Mouse (Mus musculus) brain, embryonic 14.5 days (tissue): ENCODE results near the gene Vps37b. TPM values are rescaled to one million over a fixed set of nuclear protein-coding genes. Genes with fewer than 3 reads are reported as not detected.
A peak's percentile ranks its signal among the peaks of the same experiment; 100 is the strongest.

Experiments
- DNase-seq: peaks from one replicate; pipeline ENCODE4 v3.0.0-alpha.2; 2011; ENCODE audit warnings: low read depth
- CTCF ChIP-seq: fragments of 200-500 bp; IDR thresholded peaks from 2 replicates; pipeline ENCODE4 v1.5.1; 2012; ENCODE audit warnings: inconsistent platforms, mild to moderate bottlenecking, moderate library complexity, borderline replicate concordance; ENCODE audit not compliant: insufficient read depth, insufficient read length; ENCODE audit errors: extremely low read depth
- POLR2A ChIP-seq: fragments of 200-500 bp; IDR thresholded peaks from 2 replicates; pipeline ENCODE4 v1.6.1; 2012; ENCODE audit warnings: mild to moderate bottlenecking, inconsistent platforms, borderline replicate concordance; ENCODE audit not compliant: poor library complexity, insufficient read depth, insufficient read length, severe bottlenecking; ENCODE audit errors: extremely low read depth
- polyA plus RNA-seq: library from polyadenylated mRNA; depleted of rRNA; stranded (reverse); fragments of >200 nt; gene quantifications from 2 replicates; pipeline ENCODE4 v1.2.3, GENCODE M21; 2012

Gene Vps37b
- polyA plus RNA-seq, 1 experiment, result 79.9 TPM

DNA sequence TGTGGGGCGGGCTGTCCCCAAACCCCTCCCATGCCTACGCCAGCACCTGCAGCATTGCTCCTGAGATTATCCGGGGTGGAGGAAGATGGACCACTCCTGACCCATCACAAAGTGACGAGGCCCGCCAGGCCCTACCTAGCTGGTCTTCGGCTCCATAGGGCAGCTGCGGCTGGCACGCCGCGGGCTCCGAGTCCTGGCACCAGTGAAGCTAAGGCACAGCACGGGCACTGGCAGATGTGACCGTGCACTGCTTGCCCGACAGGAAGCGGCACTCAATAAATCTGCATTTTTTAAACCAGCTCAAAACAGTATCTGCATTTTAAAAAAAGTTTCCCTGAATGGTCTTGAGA lies 26.9 kb downstream of the Vps37b start:
- TF ChIP-seq CTCF, result no peak
- TF ChIP-seq POLR2A, result no peak
- no peak for DNase-seq

DNA sequence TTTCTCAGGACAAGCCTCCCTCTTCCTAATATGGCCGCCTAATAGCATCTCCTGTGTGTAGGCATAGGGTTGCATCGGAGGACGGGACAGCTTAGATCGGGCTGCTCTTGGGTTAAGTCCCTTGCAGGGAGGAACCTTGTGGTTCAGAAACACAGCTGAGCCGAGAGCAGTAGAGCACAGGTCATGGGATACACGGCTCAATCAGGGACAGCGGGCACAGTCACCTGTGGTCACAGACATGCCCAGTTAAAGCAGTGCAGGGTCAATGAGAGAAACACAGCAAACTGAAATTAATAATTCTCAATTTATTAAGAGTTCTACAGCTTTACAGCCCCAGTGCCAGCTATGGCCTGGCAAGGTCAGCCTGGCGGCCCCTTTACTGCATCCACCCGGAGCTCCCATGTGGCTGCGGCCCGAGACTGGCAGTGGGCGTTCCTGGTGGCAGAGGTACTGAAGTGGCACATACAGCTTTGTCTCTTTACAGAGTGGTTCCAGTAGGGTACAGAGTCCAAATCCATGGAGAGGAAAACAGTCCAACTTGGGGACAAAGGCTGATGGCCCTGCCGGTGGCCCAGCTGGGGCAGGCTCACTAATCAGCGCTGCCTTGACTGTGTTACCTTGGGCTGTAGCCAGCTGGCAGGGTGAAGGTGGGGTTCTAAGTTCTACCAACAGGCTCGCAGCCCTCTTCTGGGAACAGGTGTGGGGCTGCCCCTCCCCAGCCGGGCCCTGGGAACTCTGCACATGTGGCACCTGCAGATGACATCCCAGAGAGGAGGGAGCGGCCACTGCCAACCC lies 27.5 kb downstream of the Vps37b start:
- no peak for TF ChIP-seq POLR2A
- no peak for TF ChIP-seq CTCF
- DNase-seq, result peak; percentile 69

DNA sequence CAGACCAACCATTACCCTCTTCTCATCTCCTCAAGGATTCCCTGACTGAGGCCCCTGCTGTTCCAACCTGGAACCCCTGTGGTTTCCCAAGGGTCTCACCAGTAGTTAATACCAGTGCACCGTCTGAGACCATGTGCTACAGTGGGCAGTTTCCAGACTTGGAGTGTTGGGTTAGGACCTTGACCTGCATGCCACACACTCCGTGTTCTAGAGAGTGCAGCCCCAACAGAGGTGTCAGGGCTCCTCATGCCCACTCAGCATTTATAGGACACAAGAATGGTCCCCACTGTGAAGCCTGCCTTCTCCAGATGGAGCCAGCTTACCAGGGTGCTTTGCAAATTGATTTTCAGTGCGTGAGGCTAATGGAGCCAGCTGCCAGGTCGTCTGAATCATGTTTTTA lies 28.7 kb downstream of the Vps37b start:
- TF ChIP-seq POLR2A (no peak), CTCF (no peak)
- DNase-seq, result no peak

DNA sequence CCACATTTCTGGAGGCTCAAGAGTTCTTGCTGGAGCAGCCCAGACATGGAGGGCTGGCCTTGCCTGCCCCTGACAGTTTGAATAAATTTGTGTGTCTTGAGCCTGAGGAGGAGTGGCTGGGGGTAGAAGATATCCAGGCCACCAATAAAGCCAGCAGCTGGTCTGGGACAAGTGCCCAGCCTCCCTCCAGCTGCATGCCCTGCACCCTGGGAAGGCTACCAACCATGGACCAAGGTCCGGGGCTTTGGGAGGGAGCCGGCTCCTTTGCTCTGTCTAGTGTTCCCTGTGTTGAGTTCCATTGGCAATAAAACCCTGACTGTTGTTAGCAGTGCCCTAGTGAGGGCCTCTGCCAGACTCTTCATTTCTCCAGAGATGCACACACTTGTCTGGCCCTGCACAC lies 29.2 kb downstream of the Vps37b start:
- no peak for DNase-seq
- no peak for TF ChIP-seq CTCF
- no peak for TF ChIP-seq POLR2A

DNA sequence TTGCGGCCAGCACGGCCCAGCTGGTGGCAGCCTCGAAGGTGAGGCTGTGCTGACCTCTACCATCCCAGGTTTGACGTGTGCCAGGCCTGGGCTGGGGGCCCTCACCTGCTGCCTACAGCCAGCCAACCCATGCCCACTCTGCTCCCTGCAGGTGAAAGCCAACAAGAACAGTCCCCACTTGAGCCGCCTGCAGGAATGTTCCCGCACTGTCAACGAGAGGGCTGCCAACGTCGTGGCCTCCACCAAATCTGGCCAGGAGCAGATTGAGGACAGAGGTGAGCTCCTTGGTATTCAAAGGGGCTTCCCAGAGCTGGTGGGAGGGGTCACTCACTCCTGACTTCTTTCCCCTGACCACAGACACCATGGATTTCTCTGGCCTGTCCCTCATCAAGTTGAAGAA lies 30.8 kb downstream of the Vps37b start:
- TF ChIP-seq CTCF (no peak), POLR2A (no peak)
- no peak for DNase-seq

DNA sequence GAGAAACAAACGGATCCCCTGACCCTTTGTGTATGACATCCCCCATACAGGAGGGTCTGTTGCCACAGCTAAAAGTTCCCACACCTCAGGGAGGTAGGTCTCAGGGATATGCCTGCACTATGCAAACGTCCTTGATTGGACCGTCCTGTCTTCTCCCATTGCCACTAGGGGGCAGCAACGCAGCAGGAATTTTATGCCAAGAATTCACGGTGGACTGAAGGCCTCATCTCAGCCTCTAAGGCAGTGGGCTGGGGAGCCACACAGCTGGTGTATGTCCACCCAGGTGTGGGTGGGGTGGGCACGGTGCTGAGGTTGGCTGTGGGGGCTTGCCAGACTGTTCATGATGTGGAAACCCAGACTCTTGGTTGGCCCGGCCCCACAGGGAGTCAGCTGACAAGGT lies 31.2 kb downstream of the Vps37b start:
- TF ChIP-seq POLR2A (no peak), CTCF (peak; percentile 97)
- peak; percentile 92 for DNase-seq

DNA sequence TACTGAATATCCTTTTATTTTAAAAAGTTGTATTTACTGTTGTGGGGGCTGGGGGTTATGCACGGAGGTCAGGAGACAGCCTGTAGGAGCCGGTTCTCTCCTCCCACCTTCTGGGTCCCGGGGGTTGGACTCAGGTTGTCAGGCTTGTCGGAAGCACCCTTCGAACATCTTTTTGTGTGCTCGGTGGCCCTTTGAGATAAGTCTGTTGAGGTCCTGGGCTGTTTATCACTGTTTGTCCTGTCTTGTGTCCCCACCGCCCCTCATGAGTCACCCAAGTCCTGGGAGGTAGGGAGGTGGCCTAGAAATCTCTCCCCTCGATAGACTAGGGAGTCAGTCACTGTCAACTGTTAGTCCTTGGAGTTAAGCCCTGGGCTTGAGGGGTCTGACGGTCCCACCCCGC lies 33.7 kb downstream of the Vps37b start:
- no peak for DNase-seq

DNA sequence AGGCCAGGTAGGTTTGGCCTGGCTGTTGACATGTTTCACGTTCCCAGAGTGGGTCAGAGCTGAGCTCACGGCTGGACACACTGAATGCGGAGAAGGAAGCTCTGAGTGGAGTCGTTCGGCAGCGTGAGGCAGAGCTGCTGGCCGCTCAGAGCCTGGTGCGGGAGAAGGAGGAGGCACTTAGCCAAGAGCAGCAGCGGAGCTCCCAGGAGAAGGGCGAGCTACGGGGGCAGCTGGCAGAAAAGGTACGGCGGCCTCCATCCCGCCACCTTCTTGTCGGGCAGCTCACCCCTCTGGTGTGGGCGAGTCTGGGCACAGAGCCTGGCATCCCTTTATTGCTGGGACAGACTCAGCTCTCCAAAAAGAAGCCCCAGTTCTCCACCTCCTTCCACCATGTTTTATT lies 34.3 kb downstream of the Vps37b start:
- TF ChIP-seq CTCF (no peak), POLR2A (no peak)

More for the DNA sequence above, 33.7 kb downstream of the Vps37b start:
- TF ChIP-seq POLR2A (no peak), CTCF (no peak)

DNA sequence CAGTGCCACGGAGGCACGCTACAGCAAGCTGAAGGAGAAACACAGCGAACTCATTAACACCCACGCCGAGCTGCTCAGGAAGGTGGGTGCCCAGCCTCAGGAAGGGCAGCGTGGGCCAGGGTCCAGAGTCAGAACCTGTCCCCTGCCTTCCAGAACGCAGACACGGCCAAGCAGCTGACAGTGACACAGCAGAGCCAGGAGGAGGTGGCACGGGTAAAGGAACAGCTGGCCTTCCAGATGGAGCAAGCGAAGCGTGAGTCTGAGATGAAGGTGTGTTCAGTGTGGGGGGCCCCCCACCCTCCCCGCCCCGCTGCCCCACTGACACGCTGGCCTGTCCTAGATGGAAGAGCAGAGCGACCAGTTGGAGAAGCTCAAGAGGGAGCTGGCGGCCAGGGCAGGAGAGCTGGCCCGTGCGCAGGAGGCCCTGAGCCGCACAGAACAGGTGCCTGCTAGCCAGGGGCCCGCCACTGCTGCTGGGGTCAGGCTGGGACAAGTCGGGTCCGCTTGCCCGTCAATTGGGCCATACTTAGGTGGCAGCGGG lies 34.8 kb downstream of the Vps37b start:
- TF ChIP-seq CTCF, result no peak
- no peak for TF ChIP-seq POLR2A
- DNase-seq, result peak; percentile 71

More for the DNA sequence above, 34.3 kb downstream of the Vps37b start:
- peak; percentile 74 for DNase-seq

DNA sequence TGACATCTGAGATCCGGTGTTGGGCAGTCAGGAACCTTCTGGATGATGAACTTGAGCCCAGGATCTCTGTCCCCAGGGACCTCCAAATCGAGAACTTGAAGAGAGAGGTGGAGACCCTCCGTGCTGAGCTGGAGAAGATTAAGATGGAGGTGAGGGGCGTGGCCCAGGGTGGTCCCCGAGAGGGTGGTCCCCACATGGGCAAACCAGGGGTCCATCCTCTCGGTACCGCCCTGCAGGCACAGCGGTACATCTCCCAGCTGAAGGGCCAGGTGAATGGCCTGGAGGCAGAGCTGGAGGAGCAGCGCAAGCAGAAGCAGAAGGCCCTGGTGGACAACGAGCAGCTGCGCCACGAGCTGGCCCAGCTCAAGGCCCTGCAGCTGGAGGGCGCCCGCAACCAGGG lies 35.4 kb downstream of the Vps37b start:
- no peak for DNase-seq
- no peak for TF ChIP-seq CTCF
- TF ChIP-seq POLR2A, result no peak

DNA sequence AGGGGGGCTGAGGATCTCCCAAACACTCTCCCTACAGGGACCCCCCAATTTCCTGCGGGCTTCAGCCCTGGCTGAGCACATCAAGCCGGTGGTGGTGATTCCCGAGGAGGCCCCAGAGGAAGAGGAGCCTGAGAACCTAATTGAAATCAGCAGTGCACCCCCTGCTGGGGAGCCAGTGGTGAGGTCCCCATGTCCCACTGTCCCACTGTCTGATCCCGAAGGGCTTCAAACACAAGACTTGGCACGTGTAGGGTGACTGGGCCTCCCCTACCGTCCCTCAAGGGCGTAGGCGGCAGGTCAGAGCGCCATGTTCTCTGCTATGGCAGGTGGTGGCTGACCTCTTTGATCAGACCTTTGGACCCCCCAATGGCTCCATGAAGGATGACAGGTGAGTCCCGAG lies 35.9 kb downstream of the Vps37b start:
- no peak for TF ChIP-seq POLR2A
- DNase-seq, result no peak

DNA sequence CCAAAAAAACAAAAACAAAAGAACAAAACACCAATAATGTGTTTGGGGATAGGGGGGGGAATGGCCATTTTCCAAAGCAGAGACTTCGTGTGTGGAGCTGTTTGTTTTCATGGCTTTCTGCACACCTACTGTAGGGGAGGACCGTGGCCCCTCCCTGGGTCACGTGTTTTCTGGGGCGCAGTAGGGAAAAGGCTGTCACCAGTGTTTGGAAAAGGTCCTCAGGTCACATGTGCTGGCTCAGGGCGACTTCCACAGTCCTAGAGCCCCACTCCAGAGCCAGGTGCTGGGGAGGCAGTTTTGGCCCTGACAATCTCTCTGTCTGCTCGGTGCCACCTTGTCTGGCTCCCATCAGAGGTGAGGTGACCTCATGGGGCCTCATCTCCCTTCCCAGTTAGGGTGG lies 36.7 kb downstream of the Vps37b start:
- no peak for DNase-seq
- TF ChIP-seq POLR2A (no peak), CTCF (no peak)
